Mouse (Mus musculus): ENCODE measurements around the gene Elk1. TPM values are rescaled to one million over a fixed set of nuclear protein-coding genes. Genes with fewer than 3 reads are reported as not detected.

Gene Elk1
- total RNA-seq, 2 experiments from 2014 or later = 30.2 to 30.7 TPM

Other genes with a start within 250 kb of the Elk1 start
- 10 to 100 TPM; 78.0 to 80.0 TPM for gene Usp11, start 246.7 kb downstream of the Elk1 start, total RNA-seq (2021)
- gene Araf, start 152.8 kb downstream of the Elk1 start, total RNA-seq (2021) = 100 to 1,000 TPM; 210 to 211 TPM
- gene Timp1, start 80.4 kb downstream of the Elk1 start, total RNA-seq (2021) = 1 to 10 TPM; 1.1 to 1.3 TPM
- 100 to 1,000 TPM; 450 to 457 TPM for gene Syn1, start 29.6 kb downstream of the Elk1 start, total RNA-seq (2021)
- 1 to 10 TPM; 7.4 to 9.0 TPM for gene Cfp, start 19.1 kb downstream of the Elk1 start, total RNA-seq (2021)
- 10 to 100 TPM; 10.5 to 11.7 TPM for gene Uxt, start 11.4 kb upstream of the Elk1 start, total RNA-seq (2021)
- 1 to 10 TPM; 8.4 to 9.8 TPM for gene Zfp182, start 111.7 kb upstream of the Elk1 start, total RNA-seq (2021)
- gene Spaca5, start 117.8 kb upstream of the Elk1 start, total RNA-seq (2021) = not detected
- gene Zfp300, start 138.9 kb upstream of the Elk1 start, total RNA-seq (2021) = 1 to 10 TPM; 4.0 to 4.5 TPM
- not detected for gene Ssxa1, start 165.2 kb upstream of the Elk1 start, total RNA-seq (2021)
- gene Gm21876, start 225.0 kb upstream of the Elk1 start, total RNA-seq (2021) = not detected